Mouse (Mus musculus): ENCODE data around the gene Cacnb1. TPM values are rescaled to one million over a fixed set of nuclear protein-coding genes. Genes with fewer than 3 reads are reported as not detected.
A peak's percentile ranks its signal among the peaks of the same experiment; 100 is the strongest.

Gene Cacnb1
- polyA plus RNA-seq, 1 experiment = 25.6 TPM

GRCm38 (mm10) chr11:97997387-97997960 is 25.4 kb downstream of the Cacnb1 start:
- H3K4me1 ChIP-seq (ENCODE audit: control insufficient read depth, insufficient read depth, low read length) = peaks cover 2% of the 10 kb centered on the region
- no peak overlapping the region for H3K4me3 ChIP-seq (replicated peaks; ENCODE audit: extremely low read depth, low read depth, low read length)
- DNase-seq = no peak
- TF ChIP-seq CTCF (IDR thresholded peaks at IDR 0.05; ENCODE audit: insufficient read depth, low read length) (no peak), POLR2A (IDR thresholded peaks at IDR 0.05; ENCODE audit: borderline replicate concordance, extremely low read depth, low read depth, low read length) (no peak)
- WGBS = 67% methylated on average over 8 of the region's 8 CpGs

DNA sequence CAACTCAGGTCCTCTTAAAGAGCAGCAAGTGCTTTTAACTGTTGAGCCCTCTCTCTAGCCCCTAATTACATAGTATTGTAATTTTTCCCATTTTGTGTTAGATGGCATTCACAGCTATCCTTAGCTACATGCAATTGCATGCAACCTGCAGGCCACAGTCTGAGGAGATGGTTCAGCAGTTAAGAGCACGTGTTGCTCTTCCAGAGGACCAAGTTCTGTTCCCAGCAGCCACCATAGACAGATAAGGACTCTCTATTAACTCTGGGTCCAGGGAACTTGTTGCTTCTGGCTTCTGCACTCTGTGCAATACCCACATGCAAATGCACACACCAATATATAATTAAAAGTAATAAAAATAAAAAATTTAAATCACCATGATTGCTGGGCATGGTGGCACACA is 26.1 kb downstream of the Cacnb1 start:
- WGBS = 67% methylated on average over 1 of the region's 1 CpGs
- Histone ChIP-seq H3K4me3 (replicated peaks; ENCODE audit: extremely low read depth, low read depth, low read length) (no peak overlapping the region), H3K4me1 (ENCODE audit: control insufficient read depth, insufficient read depth, low read length) (peaks cover 2% of the 10 kb centered on the region)
- TF ChIP-seq POLR2A (IDR thresholded peaks at IDR 0.05; ENCODE audit: borderline replicate concordance, extremely low read depth, low read depth, low read length) (no peak), CTCF (IDR thresholded peaks at IDR 0.05; ENCODE audit: insufficient read depth, low read length) (no peak)
- DNase-seq = no peak

GRCm38 (mm10) chr11:97995564-97996288 is 27.1 kb downstream of the Cacnb1 start, which contains the start of gene Arl5c:
TSS of gene Arl5c (minus strand) at chr11:97996181.
- peaks cover 2% of the 10 kb centered on the region for H3K4me1 ChIP-seq (ENCODE audit: control insufficient read depth, insufficient read depth, low read length)
- DNase-seq = peak; percentile 26
- peak within 1 kb of the TSS; percentile 61 for H3K4me3 ChIP-seq (replicated peaks; ENCODE audit: extremely low read depth, low read depth, low read length)
- TF ChIP-seq POLR2A (IDR thresholded peaks at IDR 0.05; ENCODE audit: borderline replicate concordance, extremely low read depth, low read depth, low read length) (peak; percentile 44; the same call in 1 of the 2 replicates), CTCF (IDR thresholded peaks at IDR 0.05; ENCODE audit: insufficient read depth, low read length) (peak; percentile 26; the same call in 1 of the 2 replicates)
- WGBS = 4% methylated on average over 26 of the region's 26 CpGs

DNA sequence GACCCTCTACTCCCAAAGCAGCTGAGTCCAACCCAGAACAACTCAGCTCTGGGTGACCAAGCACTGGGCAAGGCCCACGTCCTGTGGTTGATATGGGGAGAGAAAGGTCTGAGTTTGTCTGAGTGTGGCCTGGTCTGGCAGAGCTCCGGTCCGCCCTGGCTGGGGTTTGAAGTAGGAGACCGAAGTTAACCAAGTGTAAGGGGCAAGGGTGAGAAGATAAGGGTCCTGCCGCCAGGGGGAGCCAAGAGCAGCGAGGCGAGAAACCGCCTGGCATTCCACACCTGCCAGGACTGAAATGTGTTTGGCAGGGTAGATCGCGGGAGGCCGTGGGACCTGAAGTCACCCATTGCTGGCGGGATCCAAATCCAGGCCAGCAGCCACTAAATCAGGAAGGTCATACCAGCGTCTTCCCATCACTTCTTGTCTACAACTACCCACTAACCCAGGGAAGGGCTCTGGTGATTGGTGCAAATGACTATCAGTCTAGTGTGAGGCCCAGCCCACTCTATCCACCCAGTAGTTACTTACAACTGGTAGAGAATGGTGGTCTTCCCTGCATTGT is 28.2 kb downstream of the Cacnb1 start:
- Histone ChIP-seq H3K4me3 (replicated peaks; ENCODE audit: extremely low read depth, low read depth, low read length) (peak overlapping the region; percentile 61), H3K4me1 (ENCODE audit: control insufficient read depth, insufficient read depth, low read length) (peaks cover 2% of the 10 kb centered on the region)
- peak; percentile 68 for TF ChIP-seq CTCF (IDR thresholded peaks at IDR 0.05; ENCODE audit: insufficient read depth, low read length)
- TF ChIP-seq POLR2A (IDR thresholded peaks at IDR 0.05; ENCODE audit: borderline replicate concordance, extremely low read depth, low read depth, low read length) = no peak
- 8% methylated on average over 13 of the region's 13 CpGs for WGBS
- peak; percentile 88 for DNase-seq

DNA sequence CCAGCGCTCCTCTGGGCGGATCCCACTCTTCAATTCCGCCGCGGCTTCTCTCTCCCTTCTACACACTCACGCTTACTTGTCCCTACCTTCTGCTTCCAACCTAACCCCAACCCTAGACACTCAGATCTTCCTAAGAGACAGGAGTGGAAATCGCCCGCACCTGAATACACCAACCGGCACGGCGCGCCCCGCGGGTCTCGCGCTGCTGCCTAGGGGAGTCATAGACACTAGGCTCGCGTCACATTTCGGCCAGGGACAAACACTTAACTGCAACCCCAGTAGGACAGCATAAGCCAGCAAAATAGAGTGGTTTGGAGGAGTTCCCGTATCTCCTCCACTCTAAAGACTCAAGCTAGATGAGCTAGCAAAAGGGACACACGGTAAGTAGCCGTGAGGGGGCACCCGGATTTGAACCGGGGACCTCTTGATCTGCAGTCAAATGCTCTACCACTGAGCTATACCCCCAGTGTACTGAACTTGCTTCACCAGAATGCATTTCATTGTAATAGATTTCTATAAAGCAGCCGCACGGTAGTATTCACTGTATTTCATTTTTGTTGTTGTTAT is 34.2 kb downstream of the Cacnb1 start:
- Histone ChIP-seq H3K4me1 (ENCODE audit: control insufficient read depth, insufficient read depth, low read length) (0 out of 2 replicates have a peak, but pooled peaks cover 2% of the 10 kb centered on the region), H3K4me3 (replicated peaks; ENCODE audit: extremely low read depth, low read depth, low read length) (peak overlapping the region; percentile 98)
- DNase-seq = peak; percentile 79
- WGBS = under 1% methylated on average over 26 of the region's 26 CpGs
- TF ChIP-seq CTCF (IDR thresholded peaks at IDR 0.05; ENCODE audit: insufficient read depth, low read length) = no peak
- no peak for TF ChIP-seq POLR2A (IDR thresholded peaks at IDR 0.05; ENCODE audit: borderline replicate concordance, extremely low read depth, low read depth, low read length)

DNA sequence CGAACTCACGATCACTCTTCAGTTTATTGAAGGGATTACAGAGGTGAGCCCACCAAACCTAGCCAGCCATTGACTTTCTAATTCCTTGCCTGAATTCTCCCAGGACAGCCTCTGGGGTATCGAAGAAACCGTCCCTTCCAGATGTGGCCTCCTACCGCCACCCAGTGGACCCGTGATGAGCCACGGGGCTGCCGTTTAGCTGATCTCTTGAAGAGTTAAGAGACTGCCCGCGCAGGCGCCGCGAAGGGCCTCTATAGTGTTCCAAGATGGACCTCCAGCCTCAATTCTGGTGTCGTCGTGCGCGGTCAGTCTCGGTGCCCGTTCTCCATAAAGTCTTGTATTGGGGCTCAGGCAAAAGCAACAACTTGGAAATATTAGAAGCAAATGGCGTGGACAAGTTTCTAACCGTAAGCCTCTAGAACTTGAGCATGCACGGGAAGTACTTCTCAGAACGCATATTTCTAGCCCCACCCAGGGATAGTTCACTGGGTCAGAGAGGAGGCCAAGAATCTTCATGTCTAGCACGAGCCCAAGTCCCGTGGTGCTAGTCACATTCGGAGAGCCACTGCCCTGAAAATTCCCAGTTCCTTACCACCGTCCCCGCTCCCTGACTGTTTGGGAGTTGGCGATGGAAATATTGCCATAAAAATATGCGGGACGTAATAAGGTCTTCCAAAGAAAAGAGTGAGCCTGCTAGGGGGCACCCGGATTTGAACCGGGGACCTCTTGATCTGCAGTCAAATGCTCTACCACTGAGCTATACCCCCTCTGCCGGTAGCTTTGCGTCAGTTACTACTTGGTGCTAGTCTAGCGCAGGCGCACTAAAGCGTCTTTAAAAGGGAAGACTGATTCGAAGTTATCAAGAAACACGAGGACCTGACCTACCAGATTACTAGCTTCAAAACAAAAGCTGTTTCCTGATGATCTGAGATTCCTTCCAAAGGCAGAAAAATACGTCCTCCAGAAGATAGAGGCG is 35.0 kb downstream of the Cacnb1 start:
- 0 out of 2 replicates have a peak, but pooled peaks cover 2% of the 10 kb centered on the region for H3K4me1 ChIP-seq (ENCODE audit: control insufficient read depth, insufficient read depth, low read length)
- TF ChIP-seq CTCF (IDR thresholded peaks at IDR 0.05; ENCODE audit: insufficient read depth, low read length) (peak; percentile 76), POLR2A (IDR thresholded peaks at IDR 0.05; ENCODE audit: borderline replicate concordance, extremely low read depth, low read depth, low read length) (peak; percentile 77; the same call in 1 of the 2 replicates)
- H3K4me3 ChIP-seq (replicated peaks; ENCODE audit: extremely low read depth, low read depth, low read length) = peak overlapping the region; percentile 98
- under 1% methylated on average over 42 of the region's 42 CpGs for WGBS
- DNase-seq = peak; percentile 95

- peak overlapping the region; percentile 20 for H3K4me3 ChIP-seq (replicated peaks; ENCODE audit: extremely low read depth, low read depth, low read length)
- TF ChIP-seq CTCF (IDR thresholded peaks at IDR 0.05; ENCODE audit: insufficient read depth, low read length) (no peak), POLR2A (IDR thresholded peaks at IDR 0.05; ENCODE audit: borderline replicate concordance, extremely low read depth, low read depth, low read length) (no peak)
- DNase-seq = no peak
- H3K4me1 ChIP-seq (ENCODE audit: control insufficient read depth, insufficient read depth, low read length) = 0 out of 2 replicates have a peak, but pooled peaks cover 2% of the 10 kb centered on the region
- WGBS = 37% methylated on average over 13 of the region's 17 CpGs
These were observed 35.9 kb downstream of the Cacnb1 start for GRCm38 (mm10) chr11:97986738-97987465.

All from lung, adult 2 months (tissue).